Mouse (Mus musculus): ENCODE data around the gene Tada2a.

DNA sequence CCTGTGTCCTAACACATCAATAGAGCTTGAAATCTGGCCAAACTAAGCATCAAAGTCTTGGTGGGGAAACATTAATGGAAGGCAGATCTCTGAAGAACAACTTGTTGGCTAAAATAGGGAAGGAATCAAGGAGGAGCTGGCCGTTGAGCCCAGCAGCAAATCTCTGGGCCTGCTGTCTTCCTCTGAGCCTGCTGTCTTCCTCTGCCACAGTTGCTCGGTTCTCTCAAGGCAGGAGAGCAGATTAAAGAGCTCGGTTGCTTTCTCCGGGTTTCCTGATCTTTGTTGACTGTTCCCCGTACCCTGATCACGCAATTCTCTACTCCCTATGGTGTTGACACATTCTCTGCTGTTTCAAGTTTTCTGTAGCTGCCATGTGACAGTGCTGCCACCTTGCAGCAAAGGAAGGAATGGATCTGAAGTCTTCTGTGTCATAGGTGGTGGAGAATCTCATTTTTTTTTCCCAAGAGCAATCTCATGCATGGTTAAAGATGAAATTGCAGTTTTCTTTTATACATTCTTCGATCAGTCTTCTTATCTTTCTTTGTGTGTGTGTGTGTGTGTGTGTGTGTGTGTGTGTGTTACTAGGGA lies 39.4 kb upstream of the Tada2a start:
- TF ChIP-seq POLR2A (IDR thresholded peaks at IDR 0.05; ENCODE audit: borderline replicate concordance, control insufficient read depth, low read depth, low read length), result no peak
- TF ChIP-seq CTCF (IDR thresholded peaks at IDR 0.05; ENCODE audit: control insufficient read depth, insufficient read depth, low read length), result no peak

Measured in bone marrow, adult 2 months (tissue).